Mouse (Mus musculus): ENCODE data around the gene Klhl22.

DNA sequence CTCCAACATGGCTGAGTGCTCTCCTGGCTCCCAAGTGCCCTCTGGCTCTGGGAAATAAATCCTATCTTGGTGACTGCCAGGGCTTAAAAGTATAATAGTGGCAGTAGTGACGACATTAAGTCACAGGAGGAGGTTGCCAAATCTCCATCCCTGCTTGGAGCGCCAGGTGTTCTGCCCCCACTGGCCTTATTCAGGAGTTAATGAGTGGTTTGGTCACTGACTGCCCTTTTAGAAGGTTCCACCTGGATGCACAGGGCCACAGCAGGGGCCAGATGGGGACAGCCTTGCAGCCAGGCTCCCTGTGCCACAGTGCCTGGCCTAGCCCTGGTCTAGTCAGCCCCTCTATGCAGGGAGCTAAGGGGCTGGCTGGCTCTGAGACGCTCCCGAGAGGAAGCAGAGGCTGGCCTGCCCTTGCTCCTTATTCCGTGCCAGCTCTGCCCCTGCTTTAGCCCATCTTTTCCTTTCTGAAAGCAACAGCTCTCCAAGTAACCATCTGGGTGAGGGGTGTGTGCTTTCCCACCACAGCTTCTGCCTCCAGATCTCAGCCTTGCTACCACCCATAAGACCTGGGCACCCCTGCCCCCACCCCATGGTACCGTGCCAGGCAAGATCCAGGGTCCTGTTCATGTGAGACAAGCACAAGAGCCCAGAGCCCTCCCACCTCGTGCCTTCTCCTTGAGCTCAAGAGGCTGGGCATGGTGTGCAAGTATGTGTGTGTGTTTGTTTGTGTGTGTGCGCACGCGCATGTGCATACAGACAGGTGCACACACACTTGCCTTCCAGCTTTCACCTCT lies 71.2 kb downstream of the Klhl22 start:
- no peak for TF ChIP-seq CTCF (conservative IDR thresholded peaks at IDR 0.05; ENCODE audit: insufficient read depth, insufficient read length, low read depth, low read length)
- TF ChIP-seq POLR2A (IDR thresholded peaks at IDR 0.05; ENCODE audit: low read depth, low read length), result no peak
